Mouse (Mus musculus): ENCODE data around the gene Tcea3.

GRCm38 (mm10) chr4:136261912-136262311 is 14.4 kb downstream of the Tcea3 start:
- TF ChIP-seq CTCF (IDR thresholded peaks at IDR 0.05; ENCODE audit: extremely low read depth, insufficient read depth, insufficient read length, insufficient replicate concordance) (no peak), POLR2A (IDR thresholded peaks at IDR 0.05; ENCODE audit: low read depth, low read length) (no peak)

All from spleen, adult 2 months (tissue).